In the genomic region with DNA sequence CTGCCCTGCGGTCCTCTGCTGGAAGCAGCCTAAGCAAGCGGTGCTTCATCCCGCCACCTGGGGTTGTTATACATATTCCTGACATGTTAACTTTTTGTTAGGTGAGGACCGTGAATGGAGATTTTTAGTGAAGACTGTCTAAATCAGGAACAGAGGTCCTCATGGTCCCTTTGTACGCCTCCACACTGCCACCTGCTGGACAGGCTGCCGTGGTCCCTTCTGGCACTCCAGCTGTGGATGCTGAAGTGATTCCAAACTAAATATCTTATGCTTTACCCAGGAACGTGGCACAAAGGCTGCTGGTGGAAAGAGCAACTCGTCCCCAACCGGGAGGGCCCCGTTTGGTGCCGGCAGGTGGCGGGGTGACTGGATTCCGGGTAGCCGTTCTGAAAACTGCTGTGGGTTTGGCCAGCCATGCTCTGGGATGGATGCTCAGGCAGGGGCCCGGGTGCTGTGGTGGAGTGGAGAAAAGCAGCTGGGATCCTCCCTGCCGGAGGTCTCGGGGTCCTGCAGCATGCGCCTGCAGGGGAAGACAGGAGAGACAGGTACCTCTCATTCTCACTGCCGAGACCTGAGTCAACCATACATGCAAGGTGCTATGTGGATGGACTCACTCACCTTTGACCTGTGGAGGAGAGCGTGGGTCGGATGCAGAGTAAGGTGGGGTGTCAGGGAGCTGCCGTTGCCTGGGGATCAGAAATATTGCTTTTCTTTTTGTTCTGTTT, we compare ENCODE assay signal across 7 mouse cellular contexts. TPM values are rescaled to one million over a fixed set of nuclear protein-coding genes. Genes with fewer than 3 reads are reported as not detected.
DNase-seq lines count a peak whose midpoint lies in the region; ATAC-seq lines count a peak whose summit lies in the region.

No protein-coding gene starts in this region.

- H3K4me1 ChIP-seq in intestine, embryonic 15.5 days (replicated peaks) = no peaks in the 10 kb centered on the region
- H3K4me1 ChIP-seq in midbrain, embryonic 13.5 days (replicated peaks) = peaks cover 3% of the 10 kb centered on the region; the same call in 1 of the 2 replicates

- intact Hi-C loops in gastrocnemius, postnatal 36 days (cut with DNase I) = loop anchor here (2.0 kb wide), 1 partner anchor 518 kb away; no protein-coding TSS in a partner anchor
- intact Hi-C loops in left cerebral cortex, postnatal 14 days (cut with DNase I) = loop anchor here (2.0 to 5.0 kb wide), 2 partner anchors 317 to 518 kb away; no protein-coding TSS in a partner anchor

- no peak overlapping the region for H3K4me3 ChIP-seq in intestine, embryonic 15.5 days (replicated peaks)
- H3K4me3 ChIP-seq in midbrain, embryonic 13.5 days (replicated peaks) = no peak overlapping the region; the same call in 1 of the 2 replicates

- no peaks in the 10 kb centered on the region for H3K9me3 ChIP-seq in intestine, embryonic 15.5 days
- H3K9me3 ChIP-seq in midbrain, embryonic 13.5 days = no peaks in the 10 kb centered on the region

- no peaks in the 10 kb centered on the region for H3K27me3 ChIP-seq in intestine, embryonic 15.5 days (replicated peaks)
- no peaks in the 10 kb centered on the region for H3K27me3 ChIP-seq in midbrain, embryonic 13.5 days

- H3K27ac ChIP-seq in intestine, embryonic 15.5 days = no peak overlapping the region
- no peak overlapping the region for H3K27ac ChIP-seq in midbrain, embryonic 13.5 days

- H3K4me2 ChIP-seq in intestine, embryonic 15.5 days (replicated peaks) = peak overlapping the region; percentile 20
- peak overlapping the region; percentile 45 for H3K4me2 ChIP-seq in midbrain, embryonic 13.5 days (replicated peaks)

- ATAC-seq in intestine, embryonic 15.5 days = 0 out of 2 replicates have a peak, but pooled peaks have one; percentile 25
- ATAC-seq in midbrain, embryonic 13.5 days = peak; percentile 77

- 21% methylated on average over 22 of the region's 22 CpGs for WGBS in intestine, embryonic 15.5 days
- 20% methylated on average over 22 of the region's 22 CpGs for WGBS in midbrain, embryonic 13.5 days

- no peak overlapping the region for H3K9ac ChIP-seq in intestine, embryonic 15.5 days
- peak overlapping the region; percentile 39; the same call in 1 of the 2 replicates for H3K9ac ChIP-seq in midbrain, embryonic 13.5 days (replicated peaks)

- H3K36me3 ChIP-seq in intestine, embryonic 15.5 days = no peaks in the 10 kb centered on the region
- H3K36me3 ChIP-seq in midbrain, embryonic 13.5 days = no peaks in the 10 kb centered on the region

- peak; percentile 72 to 92 for DNase-seq in adrenal gland, adult (ENCODE audit: inconsistent age in 2 of 2, low spot score in 1 of 2)
- DNase-seq in embryo, embryonic 10 days (ENCODE audit: low spot score) = peak; percentile 93
- peak; percentile 69 to 77 for DNase-seq in gastrocnemius, postnatal 36 days
- DNase-seq in left cerebral cortex, postnatal 14 days (ENCODE audit: low spot score in 2 of 2) = peak; percentile 88 to 92
- DNase-seq in spleen, adult 12 weeks (ENCODE audit: low spot score) = peak; percentile 44

RNA-seq across cellular contexts. Expression of a gene that starts 47.8 kb away (rescaled TPM):
- total RNA-seq in gastrocnemius, postnatal 36 days (2021) = under 1 TPM in 1 of 2 experiments, not detected in 1; 0.20 TPM
- polyA plus RNA-seq in intestine, embryonic 15.5 days (2015; fragmentation: Nextera tagmentation; extraction: Ambion mirVana) = 7.9 and 8.2 TPM in 2 replicates
- under 1 TPM; 0.40 to 0.46 TPM for total RNA-seq in left cerebral cortex, postnatal 14 days (2021)
- polyA plus RNA-seq in midbrain, embryonic 13.5 days (2015; fragmentation: Nextera tagmentation; extraction: Ambion mirVana) = 0.12 TPM in 1 of 2 replicates, not detected in the other
